Comparison of ENCODE assay signal across 24 mouse cellular contexts in genomic region chr15:82023965-82024635, GRCm38 (mm10). TPM values are rescaled to one million over a fixed set of nuclear protein-coding genes. Genes with fewer than 3 reads are reported as not detected.
DNase-seq lines count a peak whose midpoint lies in the region; ATAC-seq and TF ChIP-seq lines count a peak whose summit lies in the region.
"Had no signal": no experiment of that assay in that cellular context is flagged by ENCODE, and none has a peak within 500 bp of the region (broad histone marks: within the 10 kb centered on the region; RNA-seq: fewer than 3 reads in every experiment).

No protein-coding gene starts in this region.

- H3K9ac ChIP-seq in heart, adult 2 months (ENCODE audit: low read depth, low read length): no peak overlapping the region
- H3K9ac ChIP-seq: heart, embryonic 15.5 days; hindbrain, embryonic 13.5 days had no signal

- intact Hi-C loops in heart, adult 2 months (cut with DNase I): no loop called here

- H3K27me3 ChIP-seq in heart, adult 2 months (ENCODE audit: control insufficient read depth, insufficient read depth, low read length): no peaks in the 10 kb centered on the region
- H3K27me3 ChIP-seq: heart, embryonic 15.5 days; hindbrain, embryonic 13.5 days had no signal

- no peaks in the 10 kb centered on the region for H3K4me1 ChIP-seq in heart, adult 2 months (ENCODE audit: control insufficient read depth, insufficient read depth, low read length)
- H3K4me1 ChIP-seq: embryonic facial prominence, embryonic 10.5 days; forebrain, embryonic 10.5 days; hindbrain, embryonic 13.5 days had no signal

- no peak for TF ChIP-seq CTCF in heart, adult 2 months (IDR thresholded peaks at IDR 0.05)

- no peak for TF ChIP-seq POLR2A in heart, adult 2 months (IDR thresholded peaks at IDR 0.05; ENCODE audit: insufficient read depth, low read depth, low read length)

- no peaks in the 10 kb centered on the region for H3K36me3 ChIP-seq in heart, adult 2 months (ENCODE audit: control insufficient read depth, insufficient read depth, low read length)

- H3K27ac ChIP-seq in heart, adult 2 months: no peak overlapping the region
- H3K27ac ChIP-seq: embryonic facial prominence, embryonic 10.5 days; forebrain, embryonic 10.5 days; heart, embryonic 15.5 days; hindbrain, embryonic 13.5 days had no signal

- WGBS in heart, adult 2 months: 87% methylated on average over 6 of the region's 6 CpGs

- no peak for TF ChIP-seq EP300 in heart, adult 2 months (IDR thresholded peaks at IDR 0.05; ENCODE audit: insufficient read depth, low read depth, low read length)

- DNase-seq in lung, postnatal 10 days: peak; percentile 23
- no peak for DNase-seq in lung, postnatal 14 days
- DNase-seq in 416B (ENCODE audit: low read depth): peak; percentile 52
- peak; percentile 53 for DNase-seq in thymus, postnatal 25 days
- DNase-seq in gastrocnemius, postnatal 10 days: no peak
- no peak for DNase-seq in heart, adult 2 months
- DNase-seq: adrenal gland, adult 8-10 months; adrenal gland, postnatal 36 days; cerebellum, adult 2 months; cerebellum, postnatal 10 days; heart, adult 18-20 months; heart, postnatal 14 days had no signal

- 0 out of 2 replicates have a peak, but pooled peaks have one; percentile 11 for ATAC-seq in erythroid progenitor cell, adult 5-6 weeks (replicated peaks; ENCODE audit: low FRiP score, poor library complexity, severe bottlenecking)
- ATAC-seq: forebrain, embryonic 14.5 days had no signal

- H3K79me2 ChIP-seq in heart, adult 2 months (replicated peaks; ENCODE audit: control insufficient read depth, insufficient read depth, low read length): no peaks in the 10 kb centered on the region

- no peak overlapping the region for H3K4me3 ChIP-seq in heart, adult 2 months
- H3K4me3 ChIP-seq: embryonic facial prominence, embryonic 10.5 days; forebrain, embryonic 10.5 days; heart, embryonic 15.5 days; hindbrain, embryonic 13.5 days had no signal

RNA-seq across cellular contexts. Expression of gene Desi1, which starts 9.6 kb away (rescaled TPM):
- 21.0 and 34.2 TPM in 2 replicates for total RNA-seq in erythroid progenitor cell, adult 5-6 weeks (2015; ENCODE audit: low replicate concordance)
- total RNA-seq in erythroid progenitor cell, adult 5-6 weeks (2017; ENCODE audit: low replicate concordance): 7.9 and 10.7 TPM in 2 replicates
- total RNA-seq in gastrocnemius, postnatal 10 days (2021): 10 to 100 TPM; 18.5 to 20.7 TPM
- 10 to 100 TPM; 21.4 to 27.7 TPM for total RNA-seq in heart, adult 2 months (2021)
- 20.1 and 23.1 TPM in 2 replicates for polyA plus RNA-seq in heart, adult 2 months (2012; rRNA removed)

RNA-seq across cellular contexts. Expression of gene Snu13, which starts 23.3 kb away (rescaled TPM):
- total RNA-seq in erythroid progenitor cell, adult 5-6 weeks (2015; ENCODE audit: low replicate concordance): 62.7 and 97.3 TPM in 2 replicates
- 46.7 and 52.1 TPM in 2 replicates for total RNA-seq in erythroid progenitor cell, adult 5-6 weeks (2017; ENCODE audit: low replicate concordance)
- 10 to 100 TPM; 50.0 to 54.5 TPM for total RNA-seq in gastrocnemius, postnatal 10 days (2021)
- total RNA-seq in heart, adult 2 months (2021): 10 to 100 TPM; 49.5 to 52.7 TPM
- 49.5 and 66.6 TPM in 2 replicates for polyA plus RNA-seq in heart, adult 2 months (2012; rRNA removed)

RNA-seq across cellular contexts. Expression of gene 4930407I10Rik, which starts 34.9 kb away (rescaled TPM):
- not detected in 2 replicates for total RNA-seq in erythroid progenitor cell, adult 5-6 weeks (2015; ENCODE audit: low replicate concordance)
- not detected in 2 replicates for total RNA-seq in erythroid progenitor cell, adult 5-6 weeks (2017; ENCODE audit: low replicate concordance)
- total RNA-seq in gastrocnemius, postnatal 10 days (2021): not detected
- not detected for total RNA-seq in heart, adult 2 months (2021)
- not detected in 2 replicates for polyA plus RNA-seq in heart, adult 2 months (2012; rRNA removed)
- total RNA-seq: adrenal gland, adult 8-10 months; adrenal gland, postnatal 36 days; ES-E14; gastrocnemius, adult 8-10 months; gastrocnemius, postnatal 4 days; heart, adult 18-20 months; heart, postnatal 14 days; hematopoietic stem cell, adult 5-6 weeks had no signal
- polyA plus RNA-seq: cerebellum, adult 2 months; embryonic facial prominence, embryonic 10.5 days; embryonic facial prominence, embryonic 14.5 days; forebrain, embryonic 10.5 days; forebrain, embryonic 14.5 days; heart, embryonic 11.5 days; heart, embryonic 15.5 days; hindbrain, embryonic 13.5 days had no signal

RNA-seq across cellular contexts. Expression of gene Xrcc6, which starts 36.5 kb away (rescaled TPM):
- total RNA-seq in erythroid progenitor cell, adult 5-6 weeks (2015; ENCODE audit: low replicate concordance): 64.9 and 89.3 TPM in 2 replicates
- total RNA-seq in erythroid progenitor cell, adult 5-6 weeks (2017; ENCODE audit: low replicate concordance): 104 and 112 TPM in 2 replicates
- 10 to 100 TPM; 25.5 to 26.0 TPM for total RNA-seq in gastrocnemius, postnatal 10 days (2021)
- 10 to 100 TPM; 18.9 to 24.3 TPM for total RNA-seq in heart, adult 2 months (2021)
- 18.6 and 20.3 TPM in 2 replicates for polyA plus RNA-seq in heart, adult 2 months (2012; rRNA removed)

RNA-seq across cellular contexts. Expression of gene 1700029P11Rik, which starts 43.8 kb away (rescaled TPM):
- not detected in 2 replicates for total RNA-seq in erythroid progenitor cell, adult 5-6 weeks (2015; ENCODE audit: low replicate concordance)
- total RNA-seq in erythroid progenitor cell, adult 5-6 weeks (2017; ENCODE audit: low replicate concordance): not detected in 2 replicates
- total RNA-seq in gastrocnemius, postnatal 10 days (2021): not detected
- total RNA-seq in heart, adult 2 months (2021): not detected
- polyA plus RNA-seq in heart, adult 2 months (2012; rRNA removed): not detected in 2 replicates
- total RNA-seq: adrenal gland, adult 8-10 months; adrenal gland, postnatal 36 days; gastrocnemius, adult 8-10 months; gastrocnemius, postnatal 4 days; heart, adult 18-20 months; heart, postnatal 14 days; hematopoietic stem cell, adult 5-6 weeks had no signal
- polyA plus RNA-seq: cerebellum, adult 2 months; embryonic facial prominence, embryonic 10.5 days; embryonic facial prominence, embryonic 14.5 days; forebrain, embryonic 10.5 days; forebrain, embryonic 14.5 days; heart, embryonic 11.5 days; heart, embryonic 15.5 days; hindbrain, embryonic 13.5 days had no signal

Comparison
In these comparisons a context has a peak if more than half of its experiments do, and no peak if none do; other contexts are left out.
1. DNase-seq: peak in lung, postnatal 10 days (single experiment), 416B (single experiment) and thymus, postnatal 25 days (single experiment); none in lung, postnatal 14 days (single experiment), gastrocnemius, postnatal 10 days (single experiment) and heart, adult 2 months (0 of 2).